Mouse (Mus musculus): ENCODE data around the gene AC109138.7. TPM values are rescaled to one million over a fixed set of nuclear protein-coding genes. Genes with fewer than 3 reads are reported as not detected.
"Not testable (repeated sequence)": the region's sequence is repeated elsewhere in the genome, so short reads cannot be mapped to it uniquely, and the experiment has no call there.

AC109138.7 gene
- total and polyA plus RNA-seq, 3 experiments: not detected

GRCm38 (mm10) chr19:4247010-4247409, 32.9 kb downstream of the AC109138.7 start:
- no peaks in the 10 kb centered on the region for H3K9me3 ChIP-seq (replicated peaks; ENCODE audit: low read length)
- dilution Hi-C loops (cut with MboI; ENCODE audit: extremely low pct_ligation_motif_present, extremely low pct_unique_long_range_greater_than_20kb, low sequenced_read_pairs): no loop called here
- DNase-seq (ENCODE audit: extremely low read depth): no peak
- no peak overlapping the region for H3K9ac ChIP-seq (ENCODE audit: insufficient read depth, low read depth)
- H3K27ac ChIP-seq (ENCODE audit: insufficient read depth, low read depth): no peak overlapping the region
- no peak overlapping the region for H3K4me3 ChIP-seq (replicated peaks in 1 of 3; ENCODE audit: low read depth in 2 of 3, low read length in 2 of 3, poor library complexity in 1 of 3)
- TF ChIP-seq MAZ (IDR thresholded peaks at IDR 0.05; ENCODE audit: low read depth, low read length) (no peak), TCF12 (IDR thresholded peaks at IDR 0.05; ENCODE audit: low read depth, low read length) (no peak), TBP (conservative IDR thresholded peaks at IDR 0.05; ENCODE audit: low read depth, low read length) (no peak), RAD21 (IDR thresholded peaks at IDR 0.05; ENCODE audit: low read depth, low read length) (peak; percentile 30), CTCF (conservative IDR thresholded peaks at IDR 0.05 in 1 of 2, IDR thresholded peaks at IDR 0.05 in 1 of 2; ENCODE audit: low read depth in 2 of 2, low read length in 2 of 2) (peak in 1 of 2 experiments; percentile 51; a peak in 2 of 4 replicates), SIN3A (IDR thresholded peaks at IDR 0.05; ENCODE audit: low read length) (no peak), GABPA (IDR thresholded peaks at IDR 0.05; ENCODE audit: insufficient replicate concordance, low read depth, low read length) (no peak), SMC3 (IDR thresholded peaks at IDR 0.05; ENCODE audit: low read depth, low read length) (0 out of 2 replicates have a peak, but pooled peaks have one; percentile 24), RCOR1 (conservative IDR thresholded peaks at IDR 0.05; ENCODE audit: low read depth, low read length) (no peak)
- no peak overlapping the region for H3K4me2 ChIP-seq (ENCODE audit: insufficient read depth, low read depth, poor library complexity, severe bottlenecking)
- H3K79me2 ChIP-seq (replicated peaks; ENCODE audit: control insufficient read depth, extremely low read depth, insufficient read depth, poor library complexity, severe bottlenecking): no peaks in the 10 kb centered on the region
- H3K27me3 ChIP-seq (replicated peaks): no peaks in the 10 kb centered on the region
- no peaks in the 10 kb centered on the region for H3K36me3 ChIP-seq (replicated peaks in 1 of 2; ENCODE audit: control insufficient read depth in 1 of 2, insufficient read depth in 1 of 2, low read length in 1 of 2)
- in situ Hi-C loops (cut with MboI; ENCODE audit: low pct_ligation_motif_present, low pct_unique_long_range_greater_than_20kb, low sequenced_read_pairs): no loop called here
- H3K4me1 ChIP-seq (ENCODE audit: control insufficient read depth in 1 of 2, insufficient read depth in 2 of 2): peaks cover 0 to 5% of the 10 kb centered on the region in 2 experiments; a peak in 2 of 4 replicates

GRCm38 (mm10) chr19:4248683-4249082, 34.5 kb downstream of the AC109138.7 start:
- dilution Hi-C loops (cut with MboI; ENCODE audit: extremely low pct_ligation_motif_present, extremely low pct_unique_long_range_greater_than_20kb, low sequenced_read_pairs); DNase-seq (ENCODE audit: extremely low read depth); H3K9ac ChIP-seq (ENCODE audit: insufficient read depth, low read depth); H3K79me2 ChIP-seq (replicated peaks; ENCODE audit: control insufficient read depth, extremely low read depth, insufficient read depth, poor library complexity, severe bottlenecking); H3K27ac ChIP-seq (ENCODE audit: insufficient read depth, low read depth); H3K4me3 ChIP-seq (replicated peaks in 1 of 3; ENCODE audit: low read depth in 2 of 3, low read length in 2 of 3, poor library complexity in 1 of 3); H3K4me2 ChIP-seq (ENCODE audit: insufficient read depth, low read depth, poor library complexity, severe bottlenecking); H3K4me1 ChIP-seq (ENCODE audit: control insufficient read depth in 1 of 2, insufficient read depth in 2 of 2); H3K27me3 ChIP-seq (replicated peaks); in situ Hi-C loops (cut with MboI; ENCODE audit: low pct_ligation_motif_present, low pct_unique_long_range_greater_than_20kb, low sequenced_read_pairs); H3K9me3 ChIP-seq (replicated peaks; ENCODE audit: low read length); H3K36me3 ChIP-seq (replicated peaks in 1 of 2; ENCODE audit: control insufficient read depth in 1 of 2, insufficient read depth in 1 of 2, low read length in 1 of 2): not testable (repeated sequence)
- peak in 1 of 2 experiments; percentile 37; a peak in 2 of 4 replicates for TF ChIP-seq CTCF (conservative IDR thresholded peaks at IDR 0.05 in 1 of 2, IDR thresholded peaks at IDR 0.05 in 1 of 2; ENCODE audit: low read depth in 2 of 2, low read length in 2 of 2)

- Histone ChIP-seq H3K27ac (ENCODE audit: insufficient read depth, low read depth) (no peak overlapping the region), H3K36me3 (replicated peaks in 1 of 2; ENCODE audit: control insufficient read depth in 1 of 2, insufficient read depth in 1 of 2, low read length in 1 of 2) (no peaks in the 10 kb centered on the region), H3K79me2 (replicated peaks; ENCODE audit: control insufficient read depth, extremely low read depth, insufficient read depth, poor library complexity, severe bottlenecking) (no peaks in the 10 kb centered on the region), H3K4me2 (ENCODE audit: insufficient read depth, low read depth, poor library complexity, severe bottlenecking) (no peak overlapping the region), H3K4me3 (replicated peaks in 1 of 3; ENCODE audit: low read depth in 2 of 3, low read length in 2 of 3, poor library complexity in 1 of 3) (no peak overlapping the region), H3K4me1 (ENCODE audit: control insufficient read depth in 1 of 2, insufficient read depth in 2 of 2) (peaks cover 0 to 8% of the 10 kb centered on the region in 2 experiments; a peak in 3 of 4 replicates), H3K9ac (ENCODE audit: insufficient read depth, low read depth) (no peak overlapping the region), H3K27me3 (replicated peaks) (peaks cover 2% of the 10 kb centered on the region), H3K9me3 (replicated peaks; ENCODE audit: low read length) (peaks cover 2% of the 10 kb centered on the region)
- dilution Hi-C loops (cut with MboI; ENCODE audit: extremely low pct_ligation_motif_present, extremely low pct_unique_long_range_greater_than_20kb, low sequenced_read_pairs) (no loop called here), in situ Hi-C loops (cut with MboI; ENCODE audit: low pct_ligation_motif_present, low pct_unique_long_range_greater_than_20kb, low sequenced_read_pairs) (loop anchor here (10.0 kb wide), 1 partner anchor 171 kb away; no protein-coding TSS in a partner anchor)
- TF ChIP-seq SMC3 (IDR thresholded peaks at IDR 0.05; ENCODE audit: low read depth, low read length) (no peak), PAX5 (IDR thresholded peaks at IDR 0.05; ENCODE audit: low read length) (no peak), E2F4 (IDR thresholded peaks at IDR 0.05; ENCODE audit: insufficient replicate concordance, low read depth, low read length) (no peak), USF1 (IDR thresholded peaks at IDR 0.05; ENCODE audit: low read depth, low read length) (no peak), MAX (IDR thresholded peaks at IDR 0.05; ENCODE audit: low read length) (no peak), GABPA (IDR thresholded peaks at IDR 0.05; ENCODE audit: insufficient replicate concordance, low read depth, low read length) (no peak), ZNF384 (IDR thresholded peaks at IDR 0.05; ENCODE audit: low read depth, low read length) (no peak), MEF2A (IDR thresholded peaks at IDR 0.05; ENCODE audit: borderline replicate concordance, low read depth, low read length) (no peak)
- DNase-seq (ENCODE audit: extremely low read depth): no peak
These were observed 40.1 kb downstream of the AC109138.7 start for GRCm38 (mm10) chr19:4254230-4254629.
